Mouse (Mus musculus): ENCODE measurements around the gene Ubtf.

- TF ChIP-seq CTCF (IDR thresholded peaks at IDR 0.05; ENCODE audit: insufficient read depth, low read depth, low read length) (no peak), POLR2A (IDR thresholded peaks at IDR 0.05; ENCODE audit: insufficient read depth, low read depth, low read length) (no peak)
Measured at GRCm38 (mm10) chr11:102356190-102356589, 36.6 kb upstream of the Ubtf start.

Data from olfactory bulb, adult 2 months (tissue).